Mouse (Mus musculus): Measurements from ENCODE around the gene Slc23a4. TPM values are rescaled to one million over a fixed set of nuclear protein-coding genes. Genes with fewer than 3 reads are reported as not detected.

Gene Slc23a4
- polyA plus RNA-seq, 1 experiment: not detected

GRCm38 (mm10) chr6:34965819-34966539 is 22.2 kb downstream of the Slc23a4 start:
- Histone ChIP-seq H3K27ac (ENCODE audit: insufficient read depth, low read depth, low read length) (no peak overlapping the region), H3K4me1 (ENCODE audit: control insufficient read depth, insufficient read depth, low read length) (peaks cover 13% of the 10 kb centered on the region), H3K4me3 (ENCODE audit: insufficient read depth, low read length) (peak overlapping the region; percentile 51)
- no peak for TF ChIP-seq CTCF (IDR thresholded peaks at IDR 0.05; ENCODE audit: low read depth, low read length)
- TF ChIP-seq POLR2A (IDR thresholded peaks at IDR 0.05; ENCODE audit: borderline replicate concordance, low read depth, low read length): no peak

DNA sequence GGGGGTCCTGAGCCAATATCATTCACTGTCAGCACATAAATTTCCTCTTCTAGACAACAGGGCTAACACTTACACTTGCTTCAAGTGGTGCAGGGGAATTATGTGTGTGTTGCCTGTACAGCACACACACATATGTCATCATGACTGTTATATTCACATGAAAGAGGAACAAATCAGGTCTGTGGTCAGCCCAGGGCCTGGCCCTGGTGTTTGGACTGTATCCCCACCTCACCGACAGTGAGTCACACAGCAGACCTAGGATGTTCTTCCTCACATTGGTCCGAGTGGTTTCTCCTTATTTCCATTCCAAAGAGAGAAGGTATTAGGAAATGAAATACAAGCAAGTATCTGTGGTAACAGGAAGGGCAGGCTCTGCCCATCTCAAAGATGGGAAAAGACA is 23.7 kb downstream of the Slc23a4 start:
- Histone ChIP-seq H3K27ac (ENCODE audit: insufficient read depth, low read depth, low read length) (no peak overlapping the region), H3K4me1 (ENCODE audit: control insufficient read depth, insufficient read depth, low read length) (peaks cover 13% of the 10 kb centered on the region), H3K4me3 (ENCODE audit: insufficient read depth, low read length) (no peak overlapping the region)
- no peak for TF ChIP-seq CTCF (IDR thresholded peaks at IDR 0.05; ENCODE audit: low read depth, low read length)
- TF ChIP-seq POLR2A (IDR thresholded peaks at IDR 0.05; ENCODE audit: borderline replicate concordance, low read depth, low read length): no peak

DNA sequence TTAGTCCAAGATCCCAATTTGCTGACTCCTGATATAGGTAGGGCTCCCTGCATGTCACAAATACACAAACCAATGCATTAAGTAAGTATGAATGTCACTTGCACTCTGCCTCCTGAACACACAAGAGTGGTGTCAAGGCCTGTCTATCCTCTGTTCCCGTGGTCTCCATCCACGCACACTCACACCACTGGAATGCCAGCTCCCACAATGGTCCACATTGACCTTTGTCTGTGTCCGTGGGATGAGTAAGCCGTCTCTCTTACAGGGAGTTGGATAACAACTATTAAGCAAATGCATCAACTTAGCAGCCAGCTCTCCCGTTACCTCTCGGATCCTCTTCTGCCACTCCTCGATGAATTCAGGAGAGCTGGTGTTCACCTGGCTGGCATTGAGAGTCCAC is 29.1 kb downstream of the Slc23a4 start:
- H3K27ac ChIP-seq (ENCODE audit: insufficient read depth, low read depth, low read length): no peak overlapping the region
- no peak overlapping the region for H3K4me3 ChIP-seq (ENCODE audit: insufficient read depth, low read length)
- no peaks in the 10 kb centered on the region for H3K4me1 ChIP-seq (ENCODE audit: control insufficient read depth, insufficient read depth, low read length)
- TF ChIP-seq CTCF (IDR thresholded peaks at IDR 0.05; ENCODE audit: low read depth, low read length): no peak

DNA sequence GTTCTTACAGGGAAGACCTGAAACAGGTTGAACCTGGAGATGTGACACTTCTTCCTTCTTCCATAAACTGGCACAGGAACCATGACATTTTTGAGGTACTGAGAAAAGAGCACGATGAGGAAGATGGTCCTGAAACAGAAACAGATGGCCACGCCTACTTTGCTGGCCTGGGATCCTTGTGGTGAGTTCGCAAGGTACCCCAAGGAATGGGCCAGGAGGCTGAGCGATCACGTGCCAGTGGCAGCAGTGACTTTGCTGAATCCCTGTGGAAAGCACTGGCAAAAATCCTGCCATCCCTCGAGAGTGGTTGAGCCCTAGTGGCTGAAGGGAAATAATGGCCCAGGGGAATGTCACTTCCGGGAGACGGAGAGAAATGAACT is 32.4 kb downstream of the Slc23a4 start:
- TF ChIP-seq CTCF (IDR thresholded peaks at IDR 0.05; ENCODE audit: low read depth, low read length): no peak
- no peak for TF ChIP-seq POLR2A (IDR thresholded peaks at IDR 0.05; ENCODE audit: borderline replicate concordance, low read depth, low read length)
- Histone ChIP-seq H3K4me3 (ENCODE audit: insufficient read depth, low read length) (peak overlapping the region; percentile 20), H3K27ac (ENCODE audit: insufficient read depth, low read depth, low read length) (no peak overlapping the region), H3K4me1 (ENCODE audit: control insufficient read depth, insufficient read depth, low read length) (peaks cover 10% of the 10 kb centered on the region; the same call in 1 of the 2 replicates)

GRCm38 (mm10) chr6:34954926-34955861 is 33.0 kb downstream of the Slc23a4 start:
- peaks cover 10% of the 10 kb centered on the region; the same call in 1 of the 2 replicates for H3K4me1 ChIP-seq (ENCODE audit: control insufficient read depth, insufficient read depth, low read length)
- no peak for TF ChIP-seq POLR2A (IDR thresholded peaks at IDR 0.05; ENCODE audit: borderline replicate concordance, low read depth, low read length)
- peak; percentile 59 for TF ChIP-seq CTCF (IDR thresholded peaks at IDR 0.05; ENCODE audit: low read depth, low read length)
- H3K27ac ChIP-seq (ENCODE audit: insufficient read depth, low read depth, low read length): no peak overlapping the region
- peak overlapping the region; percentile 20 for H3K4me3 ChIP-seq (ENCODE audit: insufficient read depth, low read length)

- Histone ChIP-seq H3K4me1 (ENCODE audit: control insufficient read depth, insufficient read depth, low read length) (peaks cover 10% of the 10 kb centered on the region; the same call in 1 of the 2 replicates), H3K4me3 (ENCODE audit: insufficient read depth, low read length) (no peak overlapping the region), H3K27ac (ENCODE audit: insufficient read depth, low read depth, low read length) (no peak overlapping the region)
- TF ChIP-seq POLR2A (IDR thresholded peaks at IDR 0.05; ENCODE audit: borderline replicate concordance, low read depth, low read length): no peak
- no peak for TF ChIP-seq CTCF (IDR thresholded peaks at IDR 0.05; ENCODE audit: low read depth, low read length)
These were observed 36.1 kb downstream of the Slc23a4 start for GRCm38 (mm10) chr6:34951956-34952667.

DNA sequence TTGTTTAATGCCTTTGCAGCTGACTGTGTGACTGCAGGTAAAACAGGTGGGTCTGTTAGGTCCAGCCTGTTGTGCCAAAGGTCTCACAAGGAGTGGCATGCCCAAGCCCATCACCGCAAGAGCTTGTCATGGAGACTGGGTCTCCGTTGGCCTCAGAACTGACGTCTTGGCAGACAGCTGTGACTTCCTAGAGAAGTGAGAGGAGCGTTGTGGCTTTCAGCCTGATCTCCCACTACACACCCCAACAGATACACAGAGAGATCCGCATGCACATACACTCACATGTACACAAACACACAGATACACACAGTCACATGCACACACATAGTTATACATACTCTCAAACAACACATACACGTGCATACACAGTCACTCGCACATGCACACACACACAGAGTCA is 36.7 kb downstream of the Slc23a4 start:
- Histone ChIP-seq H3K27ac (ENCODE audit: insufficient read depth, low read depth, low read length) (no peak overlapping the region), H3K4me1 (ENCODE audit: control insufficient read depth, insufficient read depth, low read length) (peaks cover 11% of the 10 kb centered on the region), H3K4me3 (ENCODE audit: insufficient read depth, low read length) (no peak overlapping the region)
- TF ChIP-seq POLR2A (IDR thresholded peaks at IDR 0.05; ENCODE audit: borderline replicate concordance, low read depth, low read length) (no peak), CTCF (IDR thresholded peaks at IDR 0.05; ENCODE audit: low read depth, low read length) (no peak)

GRCm38 (mm10) chr6:34948461-34948860 is 39.7 kb downstream of the Slc23a4 start:
- no peak for TF ChIP-seq CTCF (IDR thresholded peaks at IDR 0.05; ENCODE audit: low read depth, low read length)
- TF ChIP-seq POLR2A (IDR thresholded peaks at IDR 0.05; ENCODE audit: borderline replicate concordance, low read depth, low read length): no peak
- Histone ChIP-seq H3K4me3 (ENCODE audit: insufficient read depth, low read length) (no peak overlapping the region), H3K27ac (ENCODE audit: insufficient read depth, low read depth, low read length) (no peak overlapping the region), H3K4me1 (ENCODE audit: control insufficient read depth, insufficient read depth, low read length) (peaks cover 29% of the 10 kb centered on the region)

DNA sequence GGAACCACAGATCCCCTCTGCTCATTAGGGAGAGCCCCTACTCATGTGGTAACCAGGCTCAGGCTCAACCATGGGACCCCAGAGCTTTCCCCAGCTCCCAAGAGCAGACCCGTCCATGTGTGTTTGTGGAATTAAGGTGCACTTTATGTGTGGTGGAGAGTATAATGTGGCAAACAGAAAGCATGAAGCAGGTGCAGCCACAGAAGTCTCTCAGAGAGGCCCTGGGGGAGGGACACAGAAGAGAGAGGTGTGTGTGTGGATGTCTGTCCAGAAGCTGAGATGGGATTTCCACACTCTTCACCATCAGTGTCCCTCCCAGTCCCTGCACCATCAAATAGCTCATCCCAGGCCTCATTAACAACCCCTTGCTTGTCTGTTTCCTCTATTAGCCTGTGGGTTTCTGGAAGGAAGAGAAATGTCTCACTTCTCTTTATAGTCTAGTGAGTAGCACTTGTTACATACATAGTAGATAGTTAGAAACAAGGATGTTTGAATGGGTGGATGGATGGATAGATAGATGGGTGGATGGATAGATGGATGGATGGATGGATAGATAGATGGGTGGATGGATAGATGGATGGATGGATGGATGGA is 41.6 kb downstream of the Slc23a4 start:
- no peak for TF ChIP-seq POLR2A (IDR thresholded peaks at IDR 0.05; ENCODE audit: borderline replicate concordance, low read depth, low read length)
- no peak for TF ChIP-seq CTCF (IDR thresholded peaks at IDR 0.05; ENCODE audit: low read depth, low read length)
- peaks cover 19% of the 10 kb centered on the region for H3K4me1 ChIP-seq (ENCODE audit: control insufficient read depth, insufficient read depth, low read length)
- H3K27ac ChIP-seq (ENCODE audit: insufficient read depth, low read depth, low read length): no peak overlapping the region
- no peak overlapping the region for H3K4me3 ChIP-seq (ENCODE audit: insufficient read depth, low read length)
